Mouse (Mus musculus) megakaryocyte, embryonic 14.5 days (primary cell): ENCODE measurements at regions not wholly inside any gene's neighbourhood (a gene's known extent, or its start where the extent isn't known, plus 50 kb on each side); places are given as distances from the start of the nearest gene placed in this dataset.

Experiments
- FLI1 ChIP-seq: IDR thresholded peaks from 2 replicates; pipeline ENCODE4 v1.6.1; 2012; ENCODE audit warnings: low read length, inconsistent platforms, mixed read lengths
- GATA1 ChIP-seq: IDR thresholded peaks from 3 replicates; pipeline ENCODE4 v1.6.1; 2012; ENCODE audit warnings: mixed read lengths, low read length, inconsistent platforms, borderline replicate concordance

GRCm38 (mm10) chr3:80284656-80285055, 400.3 kb downstream of the Fam198b start:
- TF ChIP-seq GATA1 (no peak), FLI1 (no peak)
